ENCODE assay signal across 12 mouse cellular contexts in the genomic region with DNA sequence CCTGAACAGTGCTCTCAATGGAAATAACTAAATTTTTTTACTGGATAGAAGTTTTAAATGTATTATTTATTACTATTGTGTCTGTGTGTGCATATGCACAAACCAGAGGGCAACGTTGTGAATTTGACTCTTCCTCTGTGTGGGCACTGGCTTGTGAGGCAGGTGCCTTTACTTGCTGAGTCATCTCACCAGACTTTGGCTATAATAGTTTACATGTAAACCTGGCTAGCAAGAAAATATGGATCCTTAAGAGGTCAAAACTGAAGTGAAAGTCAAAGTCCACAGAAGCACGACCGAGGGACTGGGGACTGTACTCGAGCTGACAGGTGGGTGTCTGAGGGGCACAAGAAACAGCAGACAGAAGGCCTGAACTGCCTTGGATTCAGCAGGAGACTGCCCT. TPM values are rescaled to one million over a fixed set of nuclear protein-coding genes. Genes with fewer than 3 reads are reported as not detected.
"Had no signal": no experiment of that assay in that cellular context is flagged by ENCODE, and none has a peak within 500 bp of the region (broad histone marks: within the 10 kb centered on the region; RNA-seq: fewer than 3 reads in every experiment).

No protein-coding gene starts in this region.

- H3K4me2 ChIP-seq: limb, embryonic 12.5 days; liver, embryonic 13.5 days; midbrain, embryonic 11.5 days; midbrain, embryonic 15.5 days; neural tube, embryonic 12.5 days had no signal

- H3K9me3 ChIP-seq: limb, embryonic 12.5 days; liver, embryonic 13.5 days; midbrain, embryonic 15.5 days; neural tube, embryonic 12.5 days had no signal

- H3K9ac ChIP-seq: limb, embryonic 12.5 days; liver, embryonic 13.5 days; midbrain, embryonic 15.5 days; neural tube, embryonic 12.5 days had no signal

- H3K27me3 ChIP-seq: limb, embryonic 12.5 days; liver, embryonic 13.5 days; midbrain, embryonic 15.5 days; neural tube, embryonic 12.5 days had no signal

- ATAC-seq: midbrain, embryonic 15.5 days had no signal

- H3K36me3 ChIP-seq: liver, embryonic 13.5 days had no signal

- H3K27ac ChIP-seq: limb, embryonic 12.5 days; liver, embryonic 13.5 days; midbrain, embryonic 15.5 days; neural tube, embryonic 12.5 days; stomach, postnatal 0 days had no signal

- DNase-seq: kidney, postnatal 36 days; layer of hippocampus, adult 9-11 months; layer of hippocampus, postnatal 36 days; liver, embryonic 13.5 days; lung, adult 18-20 months; thymus, postnatal 4 days had no signal

- H3K4me1 ChIP-seq: limb, embryonic 12.5 days; midbrain, embryonic 15.5 days; neural tube, embryonic 12.5 days had no signal

- H3K4me3 ChIP-seq: limb, embryonic 12.5 days; liver, embryonic 13.5 days; midbrain, embryonic 15.5 days; neural tube, embryonic 12.5 days had no signal

RNA-seq across cellular contexts. Expression of a gene that starts 55.7 kb away (rescaled TPM):
- total RNA-seq: monocyte, adult 5-6 weeks had no signal
